Mouse (Mus musculus) layer of hippocampus, postnatal 36 days (tissue): Measurements from ENCODE around the gene Serpinb7. TPM values are rescaled to one million over a fixed set of nuclear protein-coding genes. Genes with fewer than 3 reads are reported as not detected.

ENCODE experiments used
- DNase-seq, 2 experiments: peaks; one replicate each; pipeline ENCODE4 v3.0.0; 2022
- total RNA-seq, 2 experiments: library from RNA; stranded (reverse); gene quantifications; 2 replicates each; pipeline ENCODE4 v1.2.3; 2021

Gene Serpinb7
- total RNA-seq, result not detected

- no peak for DNase-seq
Observed at GRCm38 (mm10) chr1:107399355-107399754, at the start of gene Serpinb7. Gene Serpinb7 (plus strand): TSS chr1:107399655.

GRCm38 (mm10) chr1:107350392-107350791, 49.1 kb upstream of the Serpinb7 start:
- no peak for DNase-seq

DNA sequence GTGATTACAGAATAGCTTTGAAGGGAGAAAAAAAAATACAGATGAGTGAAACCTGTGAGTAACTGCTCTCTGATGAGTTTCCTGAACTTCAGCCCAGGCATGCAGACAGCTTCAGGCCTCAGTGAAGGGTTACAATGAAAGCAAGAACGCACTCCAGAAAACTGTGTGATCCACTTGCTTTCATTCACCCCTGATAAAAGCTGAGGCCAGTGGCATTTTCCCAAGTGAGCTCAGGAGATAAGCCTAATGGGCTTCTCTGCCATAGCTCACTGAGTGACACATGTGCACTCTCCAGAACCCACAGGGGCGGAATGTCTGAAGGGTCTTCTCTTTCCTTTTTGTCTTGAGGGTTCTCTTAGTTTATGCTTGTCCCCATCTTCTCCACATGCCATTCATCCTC, 48.3 kb upstream of the Serpinb7 start:
- no peak for DNase-seq

DNA sequence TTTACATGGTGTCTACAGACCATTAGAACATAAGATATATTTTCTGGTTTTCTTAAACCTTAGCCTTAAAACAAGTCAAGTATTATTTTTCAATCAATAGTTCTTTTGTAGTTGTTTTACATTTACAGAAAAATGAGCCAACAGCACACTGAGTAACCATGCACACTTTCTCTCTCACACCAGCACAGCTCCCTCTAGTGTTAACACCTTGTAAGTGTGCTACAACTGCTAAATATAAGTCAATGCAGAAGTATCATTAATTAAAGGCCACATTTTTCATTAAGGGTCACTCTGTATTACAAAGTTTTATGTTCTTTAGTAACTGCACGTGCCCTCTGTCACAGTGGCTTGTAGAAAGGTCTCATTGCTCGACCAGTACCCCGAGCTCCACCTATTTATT, 46.4 kb upstream of the Serpinb7 start:
- no peak for DNase-seq

- no peak for DNase-seq
Observed at GRCm38 (mm10) chr1:107360898-107361297, 38.6 kb upstream of the Serpinb7 start, which contains the start of gene Serpinb11. Gene Serpinb11 (plus strand): TSS chr1:107361198.

GRCm38 (mm10) chr1:107365973-107366372, 33.5 kb upstream of the Serpinb7 start:
- DNase-seq, result no peak

DNA sequence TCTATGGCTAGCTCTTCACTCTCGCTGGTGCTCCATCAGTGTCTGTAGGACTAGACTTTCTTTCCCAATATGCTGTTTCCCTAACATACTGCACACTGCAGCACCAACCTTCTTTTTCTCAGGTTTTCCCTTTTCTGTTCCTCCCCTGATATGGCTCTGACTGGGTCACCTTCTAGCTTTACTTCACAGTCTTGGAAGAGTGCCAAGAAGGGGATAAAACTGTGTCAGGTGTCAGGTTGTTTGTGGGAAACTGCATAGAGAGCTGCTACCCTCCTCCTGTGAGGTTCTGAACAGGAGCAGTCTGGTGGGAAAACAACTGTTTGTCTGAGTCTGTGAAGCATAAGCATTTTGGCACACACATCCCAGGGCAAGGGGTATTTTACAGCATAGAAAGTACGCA, 30.5 kb upstream of the Serpinb7 start:
- no peak for DNase-seq

DNA sequence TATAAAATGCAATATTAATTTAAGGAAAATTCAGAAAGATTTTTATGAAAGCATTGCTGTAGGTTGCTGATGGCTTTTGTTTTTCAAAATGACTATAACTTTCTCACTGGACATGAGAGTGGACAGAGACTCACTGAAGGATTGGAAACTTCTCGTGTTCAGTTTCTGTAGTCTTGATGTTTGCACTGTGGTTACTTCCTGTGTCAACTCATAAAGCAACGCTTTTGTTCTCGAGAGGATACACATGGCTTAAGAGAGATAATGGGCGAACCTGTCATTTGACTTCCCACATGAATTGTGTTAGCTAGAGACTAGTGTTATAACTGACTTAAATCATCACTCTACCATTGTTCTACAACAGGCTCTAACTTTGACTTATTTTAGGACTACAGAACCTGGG, 22.5 kb upstream of the Serpinb7 start:
- DNase-seq, result no peak

DNA sequence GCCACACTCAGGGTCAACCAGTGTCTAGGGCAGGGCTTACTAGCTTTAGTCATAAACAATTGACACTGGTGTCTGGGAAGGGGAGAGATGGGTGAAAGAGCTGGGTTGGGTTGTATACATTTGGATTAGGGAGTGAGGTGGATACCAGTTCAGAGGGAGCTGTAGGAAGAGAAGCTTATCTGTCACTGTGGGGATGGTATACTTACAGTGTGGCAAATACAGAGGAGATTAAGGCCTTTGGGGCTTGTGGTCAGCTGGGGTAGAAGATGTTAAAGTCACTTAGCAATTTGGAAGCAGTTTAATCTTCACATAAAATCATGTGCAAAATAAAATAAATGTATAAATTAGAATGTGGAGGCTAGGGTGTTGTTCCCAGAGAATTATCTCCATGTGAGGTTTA, 21.1 kb upstream of the Serpinb7 start:
- DNase-seq, result no peak

GRCm38 (mm10) chr1:107381491-107381890, 18.0 kb upstream of the Serpinb7 start:
- DNase-seq, result no peak

DNA sequence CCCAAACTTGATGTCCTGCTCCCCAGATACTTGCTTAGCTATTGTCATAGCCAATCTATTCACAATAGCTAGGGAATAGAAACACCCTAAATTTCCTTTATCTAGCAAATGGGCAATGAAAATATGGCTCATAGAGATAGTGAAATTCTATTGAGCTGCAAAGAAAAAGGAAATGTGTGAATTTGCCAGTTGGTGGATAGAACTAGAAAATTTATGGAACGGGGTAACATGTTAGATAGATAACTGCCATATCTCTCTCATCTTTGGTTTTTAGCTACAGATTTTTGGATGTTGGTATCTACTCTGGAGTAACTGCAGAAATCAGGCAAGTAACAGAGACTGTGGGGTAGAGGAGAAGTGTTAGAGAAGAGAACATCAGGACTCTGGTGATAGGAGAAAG, 17.1 kb upstream of the Serpinb7 start:
- DNase-seq, result no peak

DNA sequence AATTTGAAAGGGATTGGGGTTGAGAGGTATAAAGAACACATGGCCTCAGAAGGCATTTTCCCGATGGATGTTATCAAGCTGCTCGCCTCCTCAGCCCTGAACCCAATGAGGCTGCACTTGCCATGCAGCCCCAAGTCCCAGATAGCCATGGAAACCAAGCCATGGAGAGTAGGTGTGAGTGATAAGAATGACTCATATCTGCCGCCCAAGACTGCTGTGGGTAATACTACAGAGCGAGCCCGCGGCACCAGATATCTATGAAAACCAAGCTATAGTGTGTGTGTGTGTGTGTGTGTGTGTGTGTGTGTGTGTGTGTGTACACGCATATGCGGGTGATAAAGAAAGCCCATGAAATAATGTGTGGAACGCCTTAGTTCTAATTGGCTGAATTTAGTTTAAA, 14.9 kb upstream of the Serpinb7 start:
- DNase-seq, result no peak

DNA sequence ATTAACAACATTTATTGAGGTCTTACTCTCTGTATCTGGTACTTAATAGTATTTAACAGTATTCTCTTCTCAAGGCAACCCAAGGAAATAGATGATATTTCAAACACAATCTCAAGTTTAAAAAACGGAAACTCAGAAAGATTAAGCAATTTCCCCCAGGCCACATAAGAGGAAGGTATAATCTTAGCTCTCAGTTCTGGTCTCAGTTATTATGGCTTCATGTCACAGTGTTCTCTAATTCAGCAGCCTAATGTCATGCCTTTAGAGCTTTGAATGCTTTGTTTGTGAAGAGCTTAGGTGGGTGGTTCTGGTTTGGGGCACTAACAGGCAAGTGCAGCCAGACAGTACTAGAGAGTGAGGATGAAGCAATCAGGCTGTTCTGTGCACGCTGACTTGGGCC, 9.7 kb upstream of the Serpinb7 start:
- no peak for DNase-seq

GRCm38 (mm10) chr1:107397481-107397880, 2.0 kb upstream of the Serpinb7 start:
- no peak for DNase-seq

DNA sequence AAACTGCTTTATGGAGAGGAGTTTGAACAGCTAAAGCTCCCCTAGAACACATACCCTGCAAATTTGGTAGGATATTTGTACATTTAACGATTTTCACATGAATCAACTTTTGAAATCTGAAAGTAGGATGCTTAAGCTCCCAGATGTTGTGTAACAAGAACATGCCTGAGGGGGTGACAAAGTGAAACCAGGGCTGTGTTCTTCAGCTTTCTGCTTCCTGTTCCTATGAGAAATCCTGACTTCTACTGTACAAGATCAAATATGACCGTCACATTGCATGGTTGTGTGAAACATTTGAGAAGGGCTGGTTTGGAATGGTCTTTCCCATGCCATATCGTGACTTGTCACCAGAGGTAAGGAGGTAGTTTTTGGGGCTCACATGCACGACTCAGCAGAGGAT, 2.6 kb downstream of the Serpinb7 start:
- no peak for DNase-seq

- DNase-seq, result no peak
Observed at GRCm38 (mm10) chr1:107414650-107415049, 15.2 kb downstream of the Serpinb7 start.

- DNase-seq, result no peak
Observed at GRCm38 (mm10) chr1:107422487-107422886, 23.0 kb downstream of the Serpinb7 start.

DNA sequence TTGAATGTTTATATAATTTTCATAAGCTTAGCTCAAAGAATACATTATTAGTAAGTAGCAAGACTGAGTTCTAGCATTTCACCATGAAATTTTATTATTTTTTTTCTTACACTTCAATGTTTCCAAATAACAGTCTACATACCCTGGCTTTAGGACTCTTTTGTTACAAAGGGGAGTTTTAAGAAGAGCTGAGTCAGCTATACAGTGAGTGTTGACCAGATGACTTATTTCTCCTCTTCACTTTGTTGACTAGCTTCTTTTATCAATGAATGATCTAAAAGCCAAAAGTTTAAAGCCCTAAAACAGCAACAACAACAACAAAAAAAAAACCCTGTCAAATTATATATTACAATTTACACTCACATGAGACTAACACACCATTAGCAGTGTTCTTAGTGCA, 31.8 kb downstream of the Serpinb7 start:
- no peak for DNase-seq

DNA sequence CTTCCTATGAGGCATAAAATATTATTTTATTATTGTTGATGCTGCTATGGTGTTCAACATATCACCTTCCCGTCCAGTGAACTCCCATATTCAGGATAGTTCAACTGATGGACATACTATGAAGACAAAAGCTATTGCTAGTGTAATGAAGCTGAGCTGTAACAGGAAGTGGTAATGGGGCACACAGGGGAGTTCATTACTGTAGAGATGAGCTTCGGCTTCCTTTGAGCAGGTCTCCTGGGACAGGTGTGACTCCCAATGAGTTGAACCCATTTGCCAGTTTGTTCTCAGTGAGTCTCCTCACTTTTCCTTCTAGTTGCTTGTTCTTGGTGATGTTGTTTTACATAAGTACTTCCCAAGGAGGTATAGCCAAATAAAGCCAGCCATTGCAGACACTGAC, 36.1 kb downstream of the Serpinb7 start:
- DNase-seq, result no peak

- no peak for DNase-seq
Observed at GRCm38 (mm10) chr1:107439462-107439861, 40.0 kb downstream of the Serpinb7 start.

DNA sequence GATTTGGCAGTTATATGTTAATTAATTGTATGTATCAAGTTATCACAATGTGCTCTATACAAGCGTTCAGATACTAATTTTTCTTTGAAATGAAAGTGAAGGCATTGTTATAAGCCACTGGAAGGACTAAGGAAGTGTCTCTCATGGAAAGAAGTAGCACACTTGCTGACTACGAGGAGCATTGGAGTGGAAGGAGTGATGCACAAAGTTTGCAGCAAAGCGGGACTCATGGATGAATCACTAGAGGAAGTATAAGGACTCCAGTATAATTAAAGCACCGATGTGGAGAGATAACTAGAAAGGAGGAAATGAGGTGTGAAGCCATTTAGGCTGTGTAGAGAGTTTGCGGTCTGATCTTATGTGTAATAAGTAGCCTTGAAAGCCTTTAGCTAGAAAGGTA, 45.9 kb downstream of the Serpinb7 start:
- DNase-seq, result no peak

- DNase-seq, result no peak
Observed at GRCm38 (mm10) chr1:107447228-107447931, 47.9 kb downstream of the Serpinb7 start.

- no peak for DNase-seq
Observed at GRCm38 (mm10) chr1:107479909-107480308, 80.5 kb downstream of the Serpinb7 start.

GRCm38 (mm10) chr1:107481452-107481851, 82.0 kb downstream of the Serpinb7 start:
- DNase-seq, result peak; percentile 74 to 80

- DNase-seq, result no peak
Observed at GRCm38 (mm10) chr1:107489577-107489976, 90.1 kb downstream of the Serpinb7 start.
